Mouse (Mus musculus) T-helper 17 cell (primary cell): ENCODE results near the gene Hoxa1.

Experiments
- in situ Hi-C, 2 experiments: fragments of 300-600 bp; cut with MboI, MseI; formaldehyde crosslinking; loops; 1 replicate in 1 of 2; 2 replicates in 1 of 2; pipeline ENCODE4 v1.15.1; 2025; ENCODE audit warnings: high pct_unique_total_duplicates in 2 of 2

The Hoxa1 gene

GRCm38 (mm10) chr6:52171938-52172337 lies 13.8 kb upstream of the Hoxa1 start:
- in situ Hi-C loops, result loop anchor here in 1 of 2 experiments (10.0 kb wide), 1 partner anchor 1133 kb away; no protein-coding TSS in a partner anchor

GRCm38 (mm10) chr6:52171331-52171730 lies 13.2 kb upstream of the Hoxa1 start:
- in situ Hi-C loops, result loop anchor here in 1 of 2 experiments (10.0 kb wide), 1 partner anchor 1133 kb away; no protein-coding TSS in a partner anchor

GRCm38 (mm10) chr6:52170898-52171223 lies 12.7 kb upstream of the Hoxa1 start:
- in situ Hi-C loops, result loop anchor here in 1 of 2 experiments (10.0 kb wide), 1 partner anchor 1134 kb away; no protein-coding TSS in a partner anchor

- in situ Hi-C loops, result loop anchor here in 1 of 2 experiments (10.0 kb wide), 1 partner anchor 1134 kb away; no protein-coding TSS in a partner anchor
These were observed 12.2 kb upstream of the Hoxa1 start for GRCm38 (mm10) chr6:52170166-52170897.

- in situ Hi-C loops, result loop anchor here in 1 of 2 experiments (10.0 kb wide), 1 partner anchor 1135 kb away; no protein-coding TSS in a partner anchor
These were observed 11.5 kb upstream of the Hoxa1 start for GRCm38 (mm10) chr6:52169499-52170165.

- in situ Hi-C loops, result no loop called here
These were observed 10.3 kb upstream of the Hoxa1 start for GRCm38 (mm10) chr6:52168191-52169055.

GRCm38 (mm10) chr6:52167736-52168161 lies 9.6 kb upstream of the Hoxa1 start:
- in situ Hi-C loops, result no loop called here

- in situ Hi-C loops, result no loop called here
These were observed 9.1 kb upstream of the Hoxa1 start for GRCm38 (mm10) chr6:52167176-52167575.

GRCm38 (mm10) chr6:52166431-52167077 lies 8.4 kb upstream of the Hoxa1 start:
- in situ Hi-C loops, result no loop called here

GRCm38 (mm10) chr6:52165441-52166370 lies 7.6 kb upstream of the Hoxa1 start:
- in situ Hi-C loops, result no loop called here

GRCm38 (mm10) chr6:52164626-52165440 lies 6.7 kb upstream of the Hoxa1 start, which contains the start of gene Hoxa2:
Hoxa2 (minus strand) TSS chr6:52164831.
- in situ Hi-C loops, result no loop called here

- in situ Hi-C loops, result no loop called here
These were observed 6.0 kb upstream of the Hoxa1 start for GRCm38 (mm10) chr6:52164051-52164625.

GRCm38 (mm10) chr6:52163366-52164031 lies 5.4 kb upstream of the Hoxa1 start:
- in situ Hi-C loops, result no loop called here

GRCm38 (mm10) chr6:52162611-52163365 lies 4.7 kb upstream of the Hoxa1 start:
- in situ Hi-C loops, result no loop called here

- in situ Hi-C loops, result no loop called here
These were observed 3.9 kb upstream of the Hoxa1 start for GRCm38 (mm10) chr6:52162093-52162380.

GRCm38 (mm10) chr6:52161336-52162092 lies 3.4 kb upstream of the Hoxa1 start:
- in situ Hi-C loops, result no loop called here
